ENCODE assay signal across 18 mouse cellular contexts in the genomic region with DNA sequence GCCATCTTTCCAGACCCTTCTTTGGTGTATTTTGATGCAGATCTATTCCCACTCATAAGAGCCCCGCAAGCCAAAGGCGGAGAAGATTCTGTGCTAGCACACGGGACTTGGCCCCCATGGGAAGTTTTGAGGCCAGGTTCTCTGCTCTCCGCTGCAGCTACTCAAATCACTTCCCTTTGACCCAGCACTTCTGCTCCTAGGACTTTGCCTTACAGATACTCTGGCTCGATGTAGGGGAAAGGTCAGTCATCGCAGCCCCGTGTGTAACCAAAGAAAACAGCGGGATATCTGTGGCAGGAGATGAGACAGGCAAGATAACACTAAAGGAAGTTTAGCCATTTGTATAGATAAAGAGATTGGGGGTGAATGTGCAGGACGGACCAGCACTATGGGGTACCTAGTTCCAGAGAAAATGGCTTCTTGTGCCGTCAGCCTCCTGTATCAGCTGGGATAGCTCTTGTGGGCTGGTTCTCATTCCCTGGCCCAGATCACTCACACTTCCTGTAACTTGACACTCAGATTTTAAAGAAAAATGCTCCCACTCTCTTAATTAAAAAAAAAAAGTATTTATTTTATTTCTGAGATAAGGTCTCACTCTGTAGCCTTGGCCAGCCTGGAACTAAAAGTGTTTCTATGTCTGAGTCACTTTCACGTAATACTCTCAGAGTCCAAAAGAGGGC. TPM values are rescaled to one million over a fixed set of nuclear protein-coding genes. Genes with fewer than 3 reads are reported as not detected.
DNase-seq lines count a peak whose midpoint lies in the region; ATAC-seq and TF ChIP-seq lines count a peak whose summit lies in the region.
"Had no signal": no experiment of that assay in that cellular context is flagged by ENCODE, and none has a peak within 500 bp of the region (broad histone marks: within the 10 kb centered on the region; RNA-seq: fewer than 3 reads in every experiment).

No protein-coding gene starts in this region.

- H3K79me2 ChIP-seq in heart, adult 2 months (replicated peaks; ENCODE audit: control insufficient read depth, insufficient read depth, low read length): no peaks in the 10 kb centered on the region
- no peaks in the 10 kb centered on the region for H3K79me2 ChIP-seq in liver, adult 2 months (ENCODE audit: control insufficient read depth, insufficient read depth, low read length)

- TF ChIP-seq POLR2A in heart, adult 2 months (IDR thresholded peaks at IDR 0.05; ENCODE audit: insufficient read depth, low read depth, low read length): no peak
- TF ChIP-seq POLR2A in liver, adult 2 months (IDR thresholded peaks at IDR 0.05; ENCODE audit: extremely low read depth, insufficient read depth, low read length): no peak

- no peak overlapping the region for H3K4me2 ChIP-seq in heart, embryonic 12.5 days
- no peak overlapping the region for H3K4me2 ChIP-seq in liver, embryonic 12.5 days
- H3K4me2 ChIP-seq: embryonic facial prominence, embryonic 12.5 days; forebrain, embryonic 15.5 days; heart, embryonic 15.5 days; neural tube, embryonic 12.5 days had no signal

- no peak overlapping the region for H3K27ac ChIP-seq in heart, adult 2 months
- H3K27ac ChIP-seq in heart, embryonic 12.5 days (ENCODE audit: poor library complexity, severe bottlenecking): no peak overlapping the region
- peak overlapping the region; percentile 87 for H3K27ac ChIP-seq in liver, adult 2 months (replicated peaks; ENCODE audit: insufficient read depth, low read depth, low read length)
- no peak overlapping the region for H3K27ac ChIP-seq in liver, embryonic 12.5 days
- H3K27ac ChIP-seq: embryonic facial prominence, embryonic 12.5 days; forebrain, embryonic 15.5 days; gastrocnemius, adult 2 months; heart, embryonic 15.5 days; hindbrain, postnatal 0 days; neural tube, embryonic 12.5 days had no signal

- H3K9ac ChIP-seq in heart, adult 2 months (ENCODE audit: low read depth, low read length): no peak overlapping the region
- H3K9ac ChIP-seq in heart, embryonic 12.5 days: no peak overlapping the region
- H3K9ac ChIP-seq in liver, adult 2 months (ENCODE audit: low read depth, low read length): peak overlapping the region; percentile 44
- no peak overlapping the region for H3K9ac ChIP-seq in liver, embryonic 12.5 days
- H3K9ac ChIP-seq: embryonic facial prominence, embryonic 12.5 days; forebrain, embryonic 15.5 days; heart, embryonic 15.5 days; neural tube, embryonic 12.5 days had no signal

- 50% methylated on average over 11 of the region's 11 CpGs for WGBS in heart, adult 2 months
- WGBS in heart, embryonic 12.5 days: 74% methylated on average over 11 of the region's 11 CpGs
- 14% methylated on average over 11 of the region's 11 CpGs for WGBS in liver, adult 2 months
- 47% methylated on average over 11 of the region's 11 CpGs for WGBS in liver, embryonic 12.5 days (ENCODE audit: insufficient replicate concordance)

- intact Hi-C loops in heart, adult 2 months (cut with DNase I): no loop called here
- intact Hi-C loops in gastrocnemius, postnatal 14 days (cut with DNase I; ENCODE audit: low total_unique reads): loop anchor here (10.0 kb wide), 1 partner anchor 235 kb away; a partner anchor contains a TSS

- H3K4me1 ChIP-seq in heart, adult 2 months (ENCODE audit: control insufficient read depth, insufficient read depth, low read length): peaks cover 3% of the 10 kb centered on the region
- peaks cover 10% of the 10 kb centered on the region for H3K4me1 ChIP-seq in heart, embryonic 12.5 days (replicated peaks)
- peaks cover 35% of the 10 kb centered on the region for H3K4me1 ChIP-seq in liver, adult 2 months (ENCODE audit: control insufficient read depth, insufficient read depth, low read length)
- peaks cover 22% of the 10 kb centered on the region for H3K4me1 ChIP-seq in liver, embryonic 12.5 days
- H3K4me1 ChIP-seq: forebrain, embryonic 15.5 days; neural tube, embryonic 12.5 days had no signal

- TF ChIP-seq CTCF in heart, adult 2 months (IDR thresholded peaks at IDR 0.05): 0 out of 2 replicates have a peak, but pooled peaks have one; percentile 7
- no peak for TF ChIP-seq CTCF in liver, adult 2 months (IDR thresholded peaks at IDR 0.05; ENCODE audit: low read depth, low read length)

- no peak for ATAC-seq in heart, embryonic 12.5 days (ENCODE audit: insufficient number of reproducible peaks, low FRiP score)
- no peak for ATAC-seq in liver, embryonic 12.5 days
- ATAC-seq: forebrain, embryonic 15.5 days; hindbrain, postnatal 0 days had no signal

- H3K27me3 ChIP-seq in heart, adult 2 months (ENCODE audit: control insufficient read depth, insufficient read depth, low read length): no peaks in the 10 kb centered on the region
- H3K27me3 ChIP-seq in heart, embryonic 12.5 days (replicated peaks): no peaks in the 10 kb centered on the region
- no peaks in the 10 kb centered on the region for H3K27me3 ChIP-seq in liver, adult 2 months (ENCODE audit: control insufficient read depth, insufficient read depth, low read length)
- H3K27me3 ChIP-seq in liver, embryonic 12.5 days (replicated peaks): peaks cover 4% of the 10 kb centered on the region
- H3K27me3 ChIP-seq: embryonic facial prominence, embryonic 12.5 days; forebrain, embryonic 15.5 days; heart, embryonic 15.5 days; neural tube, embryonic 12.5 days had no signal

- DNase-seq in heart, adult 2 months: no peak
- DNase-seq in liver, adult 2 months (ENCODE audit: extremely low read depth, low read depth, low spot score): peak; percentile 94
- peak; percentile 47 for DNase-seq in kidney, postnatal 14 days
- peak; percentile 78 for DNase-seq in yolk sac, embryonic 10.5 days (ENCODE audit: low spot score)
- DNase-seq in gastrocnemius, postnatal 14 days: no peak
- no peak for DNase-seq in retina, postnatal 1 day
- DNase-seq: adrenal gland, postnatal 10 days; cerebellum, adult 11-12 months; gastrocnemius, adult 2 months; heart, adult 11 months had no signal

- TF ChIP-seq EP300 in heart, adult 2 months (IDR thresholded peaks at IDR 0.05; ENCODE audit: insufficient read depth, low read depth, low read length): no peak

- H3K4me3 ChIP-seq in heart, adult 2 months: no peak overlapping the region
- no peak overlapping the region for H3K4me3 ChIP-seq in heart, embryonic 12.5 days
- no peak overlapping the region for H3K4me3 ChIP-seq in liver, adult 2 months (ENCODE audit: insufficient read depth, low read depth, low read length)
- H3K4me3 ChIP-seq in liver, embryonic 12.5 days: no peak overlapping the region
- H3K4me3 ChIP-seq: embryonic facial prominence, embryonic 12.5 days; forebrain, embryonic 15.5 days; gastrocnemius, adult 2 months; heart, embryonic 15.5 days; neural tube, embryonic 12.5 days had no signal

- 0 out of 2 replicates have a peak, but pooled peaks cover 2% of the 10 kb centered on the region for H3K9me3 ChIP-seq in heart, embryonic 12.5 days (replicated peaks)
- H3K9me3 ChIP-seq in liver, embryonic 12.5 days (replicated peaks): peaks cover 4% of the 10 kb centered on the region; the same call in 1 of the 2 replicates
- H3K9me3 ChIP-seq: embryonic facial prominence, embryonic 12.5 days; forebrain, embryonic 15.5 days; heart, embryonic 15.5 days; neural tube, embryonic 12.5 days had no signal

- no peaks in the 10 kb centered on the region for H3K36me3 ChIP-seq in heart, adult 2 months (ENCODE audit: control insufficient read depth, insufficient read depth, low read length)
- H3K36me3 ChIP-seq in heart, embryonic 12.5 days: no peaks in the 10 kb centered on the region
- H3K36me3 ChIP-seq in liver, adult 2 months (ENCODE audit: control insufficient read depth, insufficient read depth, low read length): no peaks in the 10 kb centered on the region
- H3K36me3 ChIP-seq in liver, embryonic 12.5 days: no peaks in the 10 kb centered on the region
- H3K36me3 ChIP-seq: embryonic facial prominence, embryonic 12.5 days; forebrain, embryonic 15.5 days; heart, embryonic 15.5 days; neural tube, embryonic 12.5 days had no signal

RNA-seq across cellular contexts. Expression of a gene that starts 6.4 kb away (rescaled TPM):
- total RNA-seq in heart, adult 2 months (2021): 10 to 100 TPM; 13.4 to 16.7 TPM
- polyA plus RNA-seq in heart, adult 2 months (2012; rRNA removed): 22.6 and 37.2 TPM in 2 replicates
- polyA plus RNA-seq in heart, embryonic 12.5 days (2016; fragmentation: Nextera tagmentation; extraction: Ambion mirVana): 12.3 and 12.9 TPM in 2 replicates
- 18.7 and 20.3 TPM in 2 replicates for total RNA-seq in liver, adult 2 months (2014; rRNA removed)
- 46.1 and 58.5 TPM in 2 replicates for polyA plus RNA-seq in liver, adult 2 months (2012; rRNA removed)
- 6.5 and 7.2 TPM in 2 replicates for polyA plus RNA-seq in liver, embryonic 12.5 days (2016; fragmentation: Nextera tagmentation; extraction: Ambion mirVana)
- 1 to 10 TPM; 3.9 to 5.4 TPM for total RNA-seq in gastrocnemius, postnatal 14 days (2021)

RNA-seq across cellular contexts. Expression of a gene that starts 20.7 kb away (rescaled TPM):
- under 1 TPM; 0.18 TPM for total RNA-seq in heart, adult 2 months (2021)
- polyA plus RNA-seq in heart, adult 2 months (2012; rRNA removed): not detected in 2 replicates
- polyA plus RNA-seq in heart, embryonic 12.5 days (2016; fragmentation: Nextera tagmentation; extraction: Ambion mirVana): 11.4 and 12.0 TPM in 2 replicates
- total RNA-seq in liver, adult 2 months (2014; rRNA removed): 0.09 and 0.34 TPM in 2 replicates
- polyA plus RNA-seq in liver, adult 2 months (2012; rRNA removed): not detected in 2 replicates
- polyA plus RNA-seq in liver, embryonic 12.5 days (2016; fragmentation: Nextera tagmentation; extraction: Ambion mirVana): 26.9 and 27.6 TPM in 2 replicates
- total RNA-seq in gastrocnemius, postnatal 14 days (2021): under 1 TPM; 0.29 to 0.86 TPM
- total RNA-seq: gastrocnemius, adult 2 months; monocyte, adult 5-6 weeks had no signal

RNA-seq across cellular contexts. Expression of a gene that starts 22.0 kb away (rescaled TPM):
- 10 to 100 TPM; 20.1 to 23.0 TPM for total RNA-seq in heart, adult 2 months (2021)
- 7.2 and 10.9 TPM in 2 replicates for polyA plus RNA-seq in heart, adult 2 months (2012; rRNA removed)
- 924 and 950 TPM in 2 replicates for polyA plus RNA-seq in heart, embryonic 12.5 days (2016; fragmentation: Nextera tagmentation; extraction: Ambion mirVana)
- 4.4 and 12.8 TPM in 2 replicates for total RNA-seq in liver, adult 2 months (2014; rRNA removed)
- 0.49 and 2.8 TPM in 2 replicates for polyA plus RNA-seq in liver, adult 2 months (2012; rRNA removed)
- 558 and 570 TPM in 2 replicates for polyA plus RNA-seq in liver, embryonic 12.5 days (2016; fragmentation: Nextera tagmentation; extraction: Ambion mirVana)
- 10 to 100 TPM; 29.4 to 37.7 TPM for total RNA-seq in gastrocnemius, postnatal 14 days (2021)

RNA-seq across cellular contexts. Expression of a gene that starts 45.1 kb away (rescaled TPM):
- total RNA-seq in heart, adult 2 months (2021): 100 to 1,000 TPM; 170 to 191 TPM
- 196 and 278 TPM in 2 replicates for polyA plus RNA-seq in heart, adult 2 months (2012; rRNA removed)
- polyA plus RNA-seq in heart, embryonic 12.5 days (2016; fragmentation: Nextera tagmentation; extraction: Ambion mirVana): 151 and 156 TPM in 2 replicates
- 50.9 and 55.1 TPM in 2 replicates for total RNA-seq in liver, adult 2 months (2014; rRNA removed)
- polyA plus RNA-seq in liver, adult 2 months (2012; rRNA removed): 80.1 and 96.7 TPM in 2 replicates
- polyA plus RNA-seq in liver, embryonic 12.5 days (2016; fragmentation: Nextera tagmentation; extraction: Ambion mirVana): 69.3 and 72.1 TPM in 2 replicates
- 100 to 1,000 TPM; 113 to 118 TPM for total RNA-seq in gastrocnemius, postnatal 14 days (2021)

Comparison
In these comparisons a context has a peak if more than half of its experiments do, and no peak if none do; other contexts are left out.
1. RNA of a gene that starts 20.7 kb away (polyA plus RNA-seq): 26.9 to 27.6 TPM in liver, embryonic 12.5 days and 11.4 to 12.0 TPM in heart, embryonic 12.5 days; not detected in heart, adult 2 months and not detected in liver, adult 2 months; every median in the first group is over 10 times any median in the second.
2. RNA of a gene that starts 22.0 kb away (polyA plus RNA-seq): 924 to 950 TPM in heart, embryonic 12.5 days and 558 to 570 TPM in liver, embryonic 12.5 days; 7.2 to 10.9 TPM in heart, adult 2 months and 0.49 to 2.8 TPM in liver, adult 2 months; every median in the first group is over 10 times any median in the second.
3. DNase-seq: peak in liver, adult 2 months (single experiment), kidney, postnatal 14 days (single experiment) and yolk sac, embryonic 10.5 days (single experiment); none in heart, adult 2 months (0 of 2), gastrocnemius, postnatal 14 days (single experiment) and retina, postnatal 1 day (single experiment).